Mouse (Mus musculus): ENCODE measurements at regions not wholly inside any gene's neighbourhood (a gene's known extent, or its start where the extent isn't known, plus 50 kb on each side); places are given as distances from the start of the nearest gene placed in this dataset.

- TF ChIP-seq CTCF (IDR thresholded peaks at IDR 0.05; ENCODE audit: low read depth) (no peak), EP300 (IDR thresholded peaks at IDR 0.05; ENCODE audit: low read depth) (no peak)
Measured at GRCm38 (mm10) chr7:145088655-145089054, 119.3 kb downstream of the 1810010D01Rik start.

Data from liver, embryonic 14.5 days (tissue).